Mouse (Mus musculus) left cerebral cortex, postnatal 36 days (tissue): ENCODE results near the gene Plxdc2. TPM values are rescaled to one million over a fixed set of nuclear protein-coding genes. Genes with fewer than 3 reads are reported as not detected.
"Not testable (repeated sequence)": the region's sequence is repeated elsewhere in the genome, so short reads cannot be mapped to it uniquely, and the experiment has no call there.

Experiments
- DNase-seq, 2 experiments: peaks; one replicate each; pipeline ENCODE4 v3.0.0; 2021 to 2022; ENCODE audit warnings: low spot score in 2 of 2, mixed read lengths in 1 of 2
- intact Hi-C: fragments of 180-260 bp; cut with DNase I; formaldehyde crosslinking; loops from one replicate; pipeline ENCODE4 v1.15.1; 2025
- total RNA-seq, 2 experiments: library from RNA; stranded (reverse); gene quantifications; 2 replicates each; pipeline ENCODE4 v1.2.3; 2021

The Plxdc2 gene
- total RNA-seq, 2 experiments from 2014 or later: 31.5 to 33.2 TPM

GRCm38 (mm10) chr2:16697181-16697580, 341.1 kb downstream of the Plxdc2 start:
- intact Hi-C loops: no loop called here
- no peak for DNase-seq

GRCm38 (mm10) chr2:16706227-16706626, 350.1 kb downstream of the Plxdc2 start:
- no peak for DNase-seq
- intact Hi-C loops: no loop called here

- no peak for DNase-seq
- intact Hi-C loops: no loop called here
Measured at GRCm38 (mm10) chr2:16709885-16710284, 353.8 kb downstream of the Plxdc2 start.

- no peak for DNase-seq
- intact Hi-C loops: loop anchor here (10.0 kb wide), 1 partner anchor 376 kb away; the partner anchor contains the start of gene Plxdc2
Measured at GRCm38 (mm10) chr2:16731033-16731432, 374.9 kb downstream of the Plxdc2 start.

GRCm38 (mm10) chr2:16734381-16734780, 378.3 kb downstream of the Plxdc2 start:
- intact Hi-C loops: loop anchor here (10.0 kb wide), 1 partner anchor 380 kb away; the partner anchor contains the start of gene Plxdc2
- no peak for DNase-seq

- intact Hi-C loops: loop anchor here (10.0 kb wide), 1 partner anchor 383 kb away; the partner anchor contains the start of gene Plxdc2
- DNase-seq: peak; percentile 79 to 80
Measured at GRCm38 (mm10) chr2:16738241-16738640, 382.1 kb downstream of the Plxdc2 start.

- no peak for DNase-seq
- intact Hi-C loops: no loop called here
Measured at GRCm38 (mm10) chr2:16741813-16742212, 385.7 kb downstream of the Plxdc2 start.

GRCm38 (mm10) chr2:16743568-16743967, 387.5 kb downstream of the Plxdc2 start:
- DNase-seq: no peak
- intact Hi-C loops: no loop called here

GRCm38 (mm10) chr2:16749302-16749909, 393.3 kb downstream of the Plxdc2 start:
- no peak for DNase-seq
- intact Hi-C loops: no loop called here

GRCm38 (mm10) chr2:16757158-16757557, 401.1 kb downstream of the Plxdc2 start:
- intact Hi-C loops: no loop called here
- DNase-seq: no peak

GRCm38 (mm10) chr2:16759766-16760165, 403.7 kb downstream of the Plxdc2 start:
- intact Hi-C loops: no loop called here
- DNase-seq: no peak

- intact Hi-C loops, DNase-seq: not testable (repeated sequence)
Measured at GRCm38 (mm10) chr2:16769149-16769548, 413.0 kb downstream of the Plxdc2 start.

GRCm38 (mm10) chr2:16773398-16774113, 417.5 kb downstream of the Plxdc2 start:
- intact Hi-C loops: no loop called here

GRCm38 (mm10) chr2:16774114-16774433, 418.0 kb downstream of the Plxdc2 start:
- intact Hi-C loops: no loop called here

More at GRCm38 (mm10) chr2:16773398-16774113, 417.5 kb downstream of the Plxdc2 start:
- DNase-seq: no peak

GRCm38 (mm10) chr2:16795283-16795682, 439.2 kb downstream of the Plxdc2 start:
- peak in 1 of 2 experiments; percentile 4 for DNase-seq
- intact Hi-C loops: no loop called here

More at GRCm38 (mm10) chr2:16774114-16774433, 418.0 kb downstream of the Plxdc2 start:
- no peak for DNase-seq
